In the genomic region with DNA sequence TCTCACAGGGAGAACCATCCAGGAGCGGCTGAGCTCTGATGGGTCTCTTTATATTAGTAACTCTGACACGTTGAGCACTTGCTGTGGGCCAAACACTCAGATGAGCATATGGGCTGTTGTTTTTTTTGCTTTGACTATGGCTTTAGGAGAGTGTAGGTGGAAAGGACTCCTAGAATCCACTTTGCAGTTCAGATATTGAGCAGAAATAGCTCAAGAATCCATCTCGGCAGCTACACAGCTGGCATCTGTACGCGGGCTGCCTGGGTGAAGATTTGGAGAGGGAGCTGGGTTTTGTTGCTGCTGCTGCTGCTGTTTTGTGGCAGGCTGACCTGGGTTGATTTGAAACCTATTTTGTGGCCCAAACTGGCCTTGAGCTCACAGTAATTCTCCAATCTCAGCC, we compare ENCODE assay signal across 26 mouse cellular contexts.
A peak's percentile ranks its signal among the peaks of the same experiment; 100 is the strongest.
DNase-seq lines count a peak whose midpoint lies in the region; ATAC-seq and TF ChIP-seq lines count a peak whose summit lies in the region.
"Had no signal": no experiment of that assay in that cellular context is flagged by ENCODE, and none has a peak within 500 bp of the region (broad histone marks: within the 10 kb centered on the region; RNA-seq: fewer than 3 reads in every experiment).

No protein-coding gene starts in this region.

- no peak for DNase-seq in frontal cortex, postnatal 10 days (ENCODE audit: low spot score in 2 of 2)
- no peak for DNase-seq in midbrain, embryonic 14.5 days
- no peak for DNase-seq in thymus, postnatal 4 days
- no peak for DNase-seq in layer of hippocampus, adult 2 months (ENCODE audit: low spot score in 2 of 2)
- DNase-seq: adrenal gland, postnatal 14 days; cerebellum, adult 11 months; cerebellum, postnatal 25 days; layer of hippocampus, postnatal 36 days; liver; retina, postnatal 1 day; thymus, postnatal 36 days had no signal

- ATAC-seq in frontal cortex, adult (ENCODE audit: low TSS enrichment) = peak; percentile 59
- no peak for ATAC-seq in midbrain, embryonic 12.5 days (ENCODE audit: low FRiP score, low read depth)
- ATAC-seq in midbrain, embryonic 14.5 days (ENCODE audit: low FRiP score, low TSS enrichment) = no peak
- ATAC-seq in embryonic facial prominence, embryonic 15.5 days (ENCODE audit: insufficient number of reproducible peaks, low FRiP score, low TSS enrichment, low read depth) = no peak
- ATAC-seq: activated CD4-positive, CD25-positive, alpha-beta regulatory T cell, adult 4 months; CD4-positive, CD25-positive, alpha-beta regulatory T cell, adult 4 months; forebrain, embryonic 15.5 days; intestine, embryonic 16.5 days; lung, postnatal 0 days; midbrain, embryonic 13.5 days; Patski had no signal

- H3K9me3 ChIP-seq in midbrain, embryonic 12.5 days = no peaks in the 10 kb centered on the region
- H3K9me3 ChIP-seq in midbrain, embryonic 14.5 days (ENCODE audit: control insufficient read depth, low read length) = no peaks in the 10 kb centered on the region
- H3K9me3 ChIP-seq in embryonic facial prominence, embryonic 15.5 days (replicated peaks) = no peaks in the 10 kb centered on the region
- H3K9me3 ChIP-seq: forebrain, embryonic 15.5 days; heart, embryonic 13.5 days; hindbrain, embryonic 15.5 days; kidney, embryonic 15.5 days; midbrain, embryonic 13.5 days had no signal

- no peak for TF ChIP-seq CTCF in olfactory bulb, adult 2 months (IDR thresholded peaks at IDR 0.05; ENCODE audit: insufficient read depth, low read depth, low read length)
- no peak for TF ChIP-seq CTCF in layer of hippocampus, adult 2 months (conservative IDR thresholded peaks at IDR 0.05)

- no peaks in the 10 kb centered on the region for H3K27me3 ChIP-seq in midbrain, embryonic 12.5 days
- no peaks in the 10 kb centered on the region for H3K27me3 ChIP-seq in midbrain, embryonic 14.5 days (ENCODE audit: control insufficient read depth, insufficient read depth, low read length)
- no peaks in the 10 kb centered on the region for H3K27me3 ChIP-seq in embryonic facial prominence, embryonic 15.5 days
- H3K27me3 ChIP-seq: forebrain, embryonic 15.5 days; hindbrain, embryonic 15.5 days; kidney, embryonic 15.5 days; midbrain, embryonic 13.5 days had no signal

- H3K4me3 ChIP-seq in midbrain, embryonic 12.5 days = no peak overlapping the region
- no peak overlapping the region for H3K4me3 ChIP-seq in midbrain, embryonic 14.5 days (replicated peaks; ENCODE audit: low read depth, low read length)
- no peak overlapping the region for H3K4me3 ChIP-seq in embryonic facial prominence, embryonic 15.5 days (replicated peaks)
- no peak overlapping the region for H3K4me3 ChIP-seq in olfactory bulb, adult 2 months (ENCODE audit: insufficient read depth, low read depth, low read length)
- H3K4me3 ChIP-seq in layer of hippocampus, adult 2 months = no peak overlapping the region
- H3K4me3 ChIP-seq: forebrain, embryonic 15.5 days; heart, embryonic 13.5 days; hindbrain, embryonic 15.5 days; kidney, embryonic 15.5 days; midbrain, embryonic 13.5 days; myocyte had no signal

- TF ChIP-seq POLR2A in olfactory bulb, adult 2 months (IDR thresholded peaks at IDR 0.05; ENCODE audit: insufficient read depth, low read depth, low read length) = no peak

- H3K9ac ChIP-seq in midbrain, embryonic 12.5 days (replicated peaks) = no peak overlapping the region
- H3K9ac ChIP-seq in midbrain, embryonic 14.5 days (replicated peaks; ENCODE audit: low read length) = no peak overlapping the region
- H3K9ac ChIP-seq in embryonic facial prominence, embryonic 15.5 days = no peak overlapping the region
- H3K9ac ChIP-seq: forebrain, embryonic 15.5 days; heart, embryonic 13.5 days; hindbrain, embryonic 15.5 days; kidney, embryonic 15.5 days; midbrain, embryonic 13.5 days had no signal

- H3K4me1 ChIP-seq in midbrain, embryonic 12.5 days = peaks cover 65% of the 10 kb centered on the region
- H3K4me1 ChIP-seq in midbrain, embryonic 14.5 days (ENCODE audit: control insufficient read depth, insufficient read depth, low read length) = peaks cover 46% of the 10 kb centered on the region
- peaks cover 10% of the 10 kb centered on the region for H3K4me1 ChIP-seq in embryonic facial prominence, embryonic 15.5 days
- H3K4me1 ChIP-seq in olfactory bulb, adult 2 months (ENCODE audit: control insufficient read depth, insufficient read depth, low read length) = peaks cover 32% of the 10 kb centered on the region

- H3K36me3 ChIP-seq in midbrain, embryonic 12.5 days = no peaks in the 10 kb centered on the region
- H3K36me3 ChIP-seq in midbrain, embryonic 14.5 days (ENCODE audit: control insufficient read depth, insufficient read depth, low read length) = no peaks in the 10 kb centered on the region
- H3K36me3 ChIP-seq in embryonic facial prominence, embryonic 15.5 days = no peaks in the 10 kb centered on the region
- H3K36me3 ChIP-seq: forebrain, embryonic 15.5 days; heart, embryonic 13.5 days; hindbrain, embryonic 15.5 days; kidney, embryonic 15.5 days; midbrain, embryonic 13.5 days had no signal

- no peak overlapping the region for H3K4me2 ChIP-seq in midbrain, embryonic 12.5 days (replicated peaks)
- no peak overlapping the region for H3K4me2 ChIP-seq in midbrain, embryonic 14.5 days (ENCODE audit: low read length)
- no peak overlapping the region for H3K4me2 ChIP-seq in embryonic facial prominence, embryonic 15.5 days (replicated peaks)
- H3K4me2 ChIP-seq: forebrain, embryonic 15.5 days; heart, embryonic 13.5 days; hindbrain, embryonic 15.5 days; kidney, embryonic 15.5 days; midbrain, embryonic 13.5 days had no signal

- H3K27ac ChIP-seq in midbrain, embryonic 12.5 days (replicated peaks) = 0 out of 2 replicates have a peak overlapping the region, but pooled peaks have one; percentile 31
- H3K27ac ChIP-seq in midbrain, embryonic 14.5 days (replicated peaks; ENCODE audit: low read depth, low read length) = no peak overlapping the region
- H3K27ac ChIP-seq in embryonic facial prominence, embryonic 15.5 days (replicated peaks) = 0 out of 2 replicates have a peak overlapping the region, but pooled peaks have one; percentile 40
- H3K27ac ChIP-seq in olfactory bulb, adult 2 months (ENCODE audit: insufficient read depth, low read depth, low read length) = peak overlapping the region; percentile 7; the same call in 1 of the 2 replicates
- H3K27ac ChIP-seq in layer of hippocampus, adult 2 months = no peak overlapping the region
- H3K27ac ChIP-seq: forebrain, embryonic 15.5 days; heart, embryonic 13.5 days; hindbrain, embryonic 15.5 days; kidney, embryonic 15.5 days; midbrain, embryonic 13.5 days had no signal

- WGBS in midbrain, embryonic 12.5 days = 80% methylated on average over 5 of the region's 5 CpGs
- 85% methylated on average over 5 of the region's 5 CpGs for WGBS in midbrain, embryonic 14.5 days
- WGBS in embryonic facial prominence, embryonic 15.5 days = 69% methylated on average over 5 of the region's 5 CpGs
- 58% methylated on average over 5 of the region's 5 CpGs for WGBS in olfactory bulb, adult 2 months

Comparison
In these comparisons a context has a peak if more than half of its experiments do, and no peak if none do; other contexts are left out.
1. H3K27ac ChIP-seq: peak in midbrain, embryonic 12.5 days (single experiment), embryonic facial prominence, embryonic 15.5 days (single experiment) and olfactory bulb, adult 2 months (single experiment); none in midbrain, embryonic 14.5 days (single experiment) and layer of hippocampus, adult 2 months (single experiment).